Mouse (Mus musculus) ES-E14 (cell line): Measurements from ENCODE around the gene Kbtbd13.

Experiments
- CHD2 ChIP-seq: IDR thresholded peaks from 2 replicates; pipeline ENCODE4 v1.6.1; 2014; ENCODE audit warnings: mild to moderate bottlenecking, low read depth, low read length, inconsistent platforms
- HCFC1 ChIP-seq: IDR thresholded peaks from 2 replicates; pipeline ENCODE4 v1.6.1; 2012; ENCODE audit warnings: low read length, inconsistent platforms, borderline replicate concordance; ENCODE audit not compliant: insufficient read depth
- MAFK ChIP-seq: IDR thresholded peaks from 2 replicates; pipeline ENCODE4 v1.6.1; 2014; ENCODE audit warnings: mild to moderate bottlenecking, low read depth, low read length, inconsistent platforms; ENCODE audit not compliant: insufficient read depth
- ZC3H11A ChIP-seq: IDR thresholded peaks from 2 replicates; pipeline ENCODE4 v1.6.1; 2012; ENCODE audit warnings: low read depth, mild to moderate bottlenecking, inconsistent platforms, low read length, borderline replicate concordance
- ZNF384 ChIP-seq: IDR thresholded peaks from 2 replicates; pipeline ENCODE4 v1.6.1; 2012; ENCODE audit warnings: low read depth, low read length, inconsistent platforms

DNA sequence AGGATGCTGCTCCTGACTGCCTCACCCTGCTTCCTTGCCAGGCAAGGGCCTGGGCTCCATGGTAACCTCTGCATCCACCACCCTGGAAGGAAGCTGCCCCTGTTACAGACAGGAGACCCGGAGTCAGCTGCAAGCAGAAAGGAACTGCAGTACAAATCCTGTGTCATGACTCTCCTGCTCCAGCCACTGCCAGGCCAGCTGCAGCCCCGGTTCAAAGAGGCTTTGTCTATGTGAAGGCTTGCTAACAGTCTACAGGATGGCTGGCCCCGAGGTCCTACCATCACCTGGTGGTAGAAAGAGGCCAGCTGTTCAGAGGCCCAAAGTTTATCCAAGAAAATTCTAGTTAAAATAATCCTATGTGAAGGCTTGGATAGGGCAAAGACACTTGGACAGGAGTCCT is 19.9 kb upstream of the Kbtbd13 start:
- no peak for TF ChIP-seq ZC3H11A
- no peak for TF ChIP-seq MAFK
- no peak for TF ChIP-seq ZNF384
- no peak for TF ChIP-seq HCFC1
- TF ChIP-seq CHD2 = no peak
